Mouse (Mus musculus): ENCODE measurements around the gene Fam186b. TPM values are rescaled to one million over a fixed set of nuclear protein-coding genes. Genes with fewer than 3 reads are reported as not detected.

Gene Fam186b
- polyA plus RNA-seq, 1 experiment, result 0.04 TPM

GRCm38 (mm10) chr15:99320168-99320674 is 24.5 kb upstream of the Fam186b start:
- no peak for DNase-seq (ENCODE audit: low spot score)

- no peak for DNase-seq (ENCODE audit: low spot score)
Observed at GRCm38 (mm10) chr15:99319411-99319871, 23.8 kb upstream of the Fam186b start.

GRCm38 (mm10) chr15:99318861-99319410 is 23.2 kb upstream of the Fam186b start:
- no peak for DNase-seq (ENCODE audit: low spot score)

DNA sequence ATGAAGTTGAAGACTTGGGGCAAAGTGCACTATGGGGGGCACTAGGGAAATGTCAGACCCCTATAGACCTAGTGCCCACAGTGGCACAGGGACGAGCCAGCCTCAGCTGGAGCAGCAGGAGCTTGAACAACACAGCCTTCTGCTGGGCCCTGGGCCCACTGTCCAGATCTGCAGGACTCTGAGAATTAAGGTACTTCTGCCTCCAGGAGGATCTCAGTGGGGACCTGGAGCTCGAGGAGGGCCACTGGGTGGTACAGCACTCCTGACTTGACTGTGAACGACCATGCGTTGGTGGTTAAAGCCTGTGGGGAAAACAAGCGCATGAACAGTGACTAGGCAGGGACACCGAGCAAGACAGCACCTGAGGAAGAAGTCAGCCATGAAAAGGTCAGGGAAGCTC is 22.4 kb upstream of the Fam186b start:
- DNase-seq (ENCODE audit: low spot score), result no peak

DNA sequence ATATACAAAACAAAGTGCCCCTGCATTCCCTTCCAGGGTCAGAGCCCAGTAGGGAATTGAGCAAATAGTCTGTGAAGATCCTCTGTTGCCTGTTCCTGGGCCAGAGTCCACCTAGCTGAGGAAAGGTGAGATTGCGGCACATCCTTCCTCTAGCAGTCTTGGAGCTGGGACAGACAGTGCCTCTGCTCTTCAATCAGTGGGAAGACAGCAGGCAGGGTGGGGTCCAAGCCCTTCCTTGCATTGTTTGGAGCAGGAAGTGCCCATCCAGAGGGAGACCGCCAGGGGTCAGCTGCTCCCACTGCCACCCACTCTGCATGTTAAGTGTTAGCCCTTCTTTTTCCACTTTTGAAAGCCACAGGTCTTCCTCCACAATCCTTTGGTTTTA is 21.6 kb upstream of the Fam186b start:
- DNase-seq (ENCODE audit: low spot score), result no peak

DNA sequence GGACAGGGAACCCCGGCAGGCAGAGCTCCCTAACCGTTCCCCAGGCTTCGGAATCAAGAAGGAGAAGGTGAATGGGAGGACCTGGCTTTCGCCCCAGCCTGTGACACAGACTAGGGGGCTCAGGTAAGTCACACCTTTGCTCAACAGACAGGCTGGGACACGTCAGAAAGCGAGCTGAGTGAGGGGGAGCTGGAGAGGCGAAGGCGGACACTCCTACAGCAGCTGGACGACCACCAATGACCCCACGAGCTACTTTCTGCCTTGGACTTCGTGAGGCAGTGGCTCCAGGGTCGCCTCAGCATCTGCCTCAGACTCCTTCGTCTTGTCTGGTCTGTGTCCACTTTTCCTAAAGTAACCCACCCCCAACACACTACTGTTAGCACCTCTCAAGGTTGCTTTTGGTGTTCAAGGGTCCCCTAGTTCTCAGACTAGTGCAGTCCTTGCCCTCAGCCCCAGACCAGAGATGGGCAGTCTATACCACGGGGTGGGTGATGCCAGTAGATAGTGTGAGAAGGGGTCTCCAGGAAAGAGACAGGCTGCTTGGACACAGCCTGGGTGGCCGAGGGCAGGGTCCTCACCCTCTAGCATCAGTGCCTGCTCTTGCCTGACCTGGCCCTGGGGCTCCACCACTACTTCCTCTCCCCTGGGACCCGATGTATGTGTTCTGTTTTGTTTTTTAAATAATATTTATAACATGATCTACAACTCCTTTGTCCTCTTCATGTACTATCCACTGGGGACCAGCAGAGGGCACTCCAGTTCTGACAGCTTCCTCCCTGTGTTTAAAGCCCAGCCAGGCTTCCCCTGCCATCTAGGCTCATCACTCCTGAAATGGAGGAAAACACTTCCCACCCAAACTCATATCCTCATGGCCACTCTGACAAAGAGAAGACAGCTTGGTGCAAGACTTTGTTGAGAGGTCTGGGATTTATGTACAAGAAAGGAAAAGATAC is 20.9 kb upstream of the Fam186b start:
- no peak for DNase-seq (ENCODE audit: low spot score)

DNA sequence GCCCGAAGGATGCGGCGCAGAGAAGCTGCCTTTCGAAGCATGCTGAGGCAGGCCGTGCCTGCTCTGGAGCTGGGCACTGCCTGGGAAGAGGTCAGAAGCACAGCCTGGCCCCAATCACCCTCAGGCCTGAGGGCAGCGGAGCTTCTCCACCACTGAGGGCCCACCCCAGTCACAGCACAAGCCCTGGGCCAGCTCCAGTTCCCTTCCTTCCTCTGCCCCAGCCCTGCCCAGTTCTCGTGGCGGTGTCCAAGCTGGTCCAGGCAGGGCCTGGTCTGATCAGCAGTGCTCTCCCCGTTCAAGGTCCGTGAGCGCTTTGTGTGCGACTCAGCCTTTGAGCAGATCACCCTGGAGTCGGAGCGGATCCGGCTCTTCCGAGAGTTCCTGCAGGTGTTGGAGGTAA is 19.2 kb upstream of the Fam186b start:
- no peak for DNase-seq (ENCODE audit: low spot score)

DNA sequence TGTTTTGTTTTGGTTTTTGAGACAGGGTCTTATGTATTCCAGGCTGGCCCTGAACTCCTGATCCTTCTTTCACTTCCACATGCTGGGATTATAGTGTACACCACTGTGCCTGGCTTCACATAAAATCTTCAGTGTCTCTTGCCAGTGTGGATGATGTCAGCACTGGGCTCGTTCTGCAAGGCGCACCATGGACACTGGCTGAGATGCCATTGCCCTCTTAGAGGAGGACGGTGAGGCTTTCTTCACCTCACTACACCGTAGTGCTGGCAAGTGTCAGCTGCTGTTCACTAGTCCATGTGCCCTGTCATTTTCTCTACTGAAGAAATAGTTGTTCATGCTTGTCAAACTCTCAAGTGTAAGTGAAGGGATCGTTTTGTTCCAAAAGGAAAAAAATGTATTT is 14.9 kb upstream of the Fam186b start:
- no peak for DNase-seq (ENCODE audit: low spot score)

GRCm38 (mm10) chr15:99309549-99309948 is 13.9 kb upstream of the Fam186b start:
- DNase-seq (ENCODE audit: low spot score), result no peak

GRCm38 (mm10) chr15:99307476-99307875 is 11.8 kb upstream of the Fam186b start:
- DNase-seq (ENCODE audit: low spot score), result no peak

DNA sequence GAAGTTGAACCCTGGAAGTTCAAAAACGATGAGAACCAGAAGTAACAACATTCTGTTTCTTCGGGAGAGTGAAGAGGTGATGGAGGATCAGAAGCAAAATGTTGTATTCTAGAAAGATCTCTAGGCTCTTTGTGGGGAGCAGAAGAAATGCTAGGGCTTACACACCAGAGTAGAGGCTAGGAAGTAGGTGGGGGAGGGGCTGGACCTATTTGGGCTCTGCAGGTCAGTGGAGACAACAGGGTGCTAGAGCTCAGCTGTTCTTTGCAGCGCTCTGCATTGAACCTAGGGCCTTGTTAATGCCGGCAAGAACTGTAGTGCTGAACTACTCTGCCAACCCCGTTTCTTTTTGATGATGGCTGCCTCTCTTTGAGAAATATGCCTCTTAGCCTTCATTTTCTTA is 525 bp upstream of the Fam186b start:
- DNase-seq (ENCODE audit: low spot score), result no peak

- peak; percentile 93 for DNase-seq (ENCODE audit: low spot score)
Observed at GRCm38 (mm10) chr15:99294813-99295374, 794 bp downstream of the Fam186b start, which contains the start of gene Prpf40b. TSS of gene Prpf40b (plus strand) at chr15:99295087.

DNA sequence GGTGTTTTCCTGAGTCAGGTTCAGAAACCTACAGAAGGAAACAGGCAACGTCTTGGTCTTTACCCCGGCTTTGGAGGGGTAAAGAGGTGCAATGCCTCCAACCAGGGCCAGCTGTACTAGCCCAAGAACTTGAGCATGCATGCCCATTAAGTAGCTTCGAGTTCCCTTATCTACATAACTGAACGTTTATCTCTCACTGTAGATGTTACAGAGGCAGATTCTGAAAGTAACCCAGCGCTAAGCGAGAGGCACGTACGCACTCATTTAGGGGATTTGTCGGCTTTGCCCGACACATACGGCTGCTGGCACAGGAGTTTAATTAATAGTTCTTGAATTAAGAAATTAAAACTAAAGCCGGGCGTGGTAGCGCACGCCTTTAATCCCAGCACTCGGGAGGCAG is 1.4 kb downstream of the Fam186b start:
- DNase-seq (ENCODE audit: low spot score), result no peak

GRCm38 (mm10) chr15:99290586-99290985 is 5.1 kb downstream of the Fam186b start:
- DNase-seq (ENCODE audit: low spot score), result no peak

GRCm38 (mm10) chr15:99285189-99285535 is 10.5 kb downstream of the Fam186b start:
- DNase-seq (ENCODE audit: low spot score), result no peak

- no peak for DNase-seq (ENCODE audit: low spot score)
Observed at GRCm38 (mm10) chr15:99284527-99285188, 11.0 kb downstream of the Fam186b start.

- DNase-seq (ENCODE audit: low spot score), result no peak
Observed at GRCm38 (mm10) chr15:99283456-99283855, 12.2 kb downstream of the Fam186b start.

DNA sequence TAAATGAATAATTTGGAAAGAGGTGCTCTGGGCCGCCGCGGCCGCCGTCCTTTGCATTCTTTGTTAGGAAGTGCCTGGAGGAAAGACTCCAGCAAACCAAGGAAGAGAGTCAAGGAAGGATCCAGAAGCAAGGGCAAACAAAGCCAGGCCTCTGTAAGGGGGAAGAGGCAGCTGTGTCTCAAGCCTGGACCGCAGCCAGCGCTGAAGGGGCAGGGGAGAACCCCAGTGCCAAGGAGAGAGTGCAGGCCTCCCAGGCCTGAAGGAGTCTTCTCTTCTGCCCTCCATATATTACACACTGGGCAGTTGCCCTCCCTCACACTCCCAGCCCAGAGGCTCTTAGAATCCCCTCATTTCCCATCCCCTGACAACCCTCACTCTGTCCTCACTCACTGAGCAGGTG is 17.4 kb downstream of the Fam186b start:
- DNase-seq (ENCODE audit: low spot score), result no peak

- no peak for DNase-seq (ENCODE audit: low spot score)
Observed at GRCm38 (mm10) chr15:99276095-99276494, 19.6 kb downstream of the Fam186b start.

DNA sequence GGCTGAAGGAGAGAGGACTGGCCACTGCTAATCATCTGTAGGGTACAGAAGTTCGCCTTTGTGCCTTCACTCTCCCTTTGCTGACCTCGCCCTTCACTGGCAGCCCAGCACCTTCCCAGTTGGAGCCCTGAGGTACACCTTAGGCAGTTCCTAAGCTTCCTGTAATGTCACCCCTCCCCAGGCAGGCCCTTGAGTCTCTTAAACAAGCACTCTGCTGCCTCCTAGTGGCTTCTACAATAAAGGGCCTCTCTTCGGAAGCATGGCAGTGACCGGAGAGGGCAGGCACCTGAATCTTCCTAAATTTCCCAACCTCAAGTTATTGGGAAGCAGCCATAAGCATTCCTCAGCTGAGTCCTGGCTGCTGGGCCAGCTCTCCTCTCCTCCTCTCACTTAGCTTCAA is 30.0 kb downstream of the Fam186b start:
- no peak for DNase-seq (ENCODE audit: low spot score)

DNA sequence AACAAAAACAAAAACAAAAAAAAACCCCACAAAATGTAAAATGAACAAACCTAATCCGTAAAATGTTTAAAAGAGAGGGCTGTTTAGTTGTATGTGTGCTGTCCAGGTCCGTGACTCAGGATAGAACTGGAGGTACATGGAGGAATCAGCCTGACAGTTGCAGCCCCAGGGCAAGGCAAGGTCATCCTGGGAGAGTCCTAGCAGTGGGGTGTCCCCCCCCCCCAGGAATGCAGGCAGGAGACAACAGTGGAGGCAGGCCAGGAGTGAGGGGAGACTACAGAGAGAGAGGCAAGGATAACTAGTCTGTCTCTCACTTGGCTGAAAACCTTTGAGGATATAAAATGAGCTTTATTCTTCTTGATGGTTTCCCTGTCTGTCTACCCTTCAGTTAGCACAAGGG is 31.3 kb downstream of the Fam186b start:
- no peak for DNase-seq (ENCODE audit: low spot score)

GRCm38 (mm10) chr15:99262702-99263101 is 33.0 kb downstream of the Fam186b start:
- no peak for DNase-seq (ENCODE audit: low spot score)
